Mouse (Mus musculus): ENCODE data around the gene Lyrm1. TPM values are rescaled to one million over a fixed set of nuclear protein-coding genes. Genes with fewer than 3 reads are reported as not detected.

The Lyrm1 gene
- total RNA-seq, 1 experiment from 2014 or later, result 5.9 TPM

Other genes with a start within 250 kb of the Lyrm1 start
- gene Acsm4, start 205.8 kb upstream of the Lyrm1 start, total RNA-seq (2017), result not detected in 2 replicates
- 119 and 154 TPM in 2 replicates for gene Thumpd1, start 175.1 kb upstream of the Lyrm1 start, total RNA-seq (2017)
- gene Acsm3, start 134.9 kb upstream of the Lyrm1 start, total RNA-seq (2017), result not detected in 2 replicates
- gene Rexo5, start 101.9 kb upstream of the Lyrm1 start, total RNA-seq (2017), result 30.9 and 35.1 TPM in 2 replicates
- gene Eri2, start 101.8 kb upstream of the Lyrm1 start, total RNA-seq (2017), result 14.0 and 14.8 TPM in 2 replicates
- 9.3 and 10.8 TPM in 2 replicates for gene Dcun1d3, start 437 bp downstream of the Lyrm1 start, total RNA-seq (2017)
- gene Dnah3, start 199.4 kb downstream of the Lyrm1 start, total RNA-seq (2017), result not detected in 2 replicates
- 12.1 and 256 TPM in 2 replicates for gene Tmem159, start 206.5 kb downstream of the Lyrm1 start, total RNA-seq (2017)
- not detected in 2 replicates for gene Zp2, start 249.4 kb downstream of the Lyrm1 start, total RNA-seq (2017)